8 mouse cellular contexts compared by ENCODE assay signal in genomic region chr10:81633253-81634099, GRCm38 (mm10). TPM values are rescaled to one million over a fixed set of nuclear protein-coding genes. Genes with fewer than 3 reads are reported as not detected.
DNase-seq lines count a peak whose midpoint lies in the region; ATAC-seq and TF ChIP-seq lines count a peak whose summit lies in the region.

No protein-coding gene starts in this region.

- intact Hi-C loops in heart, postnatal 14 days (cut with DNase I) = no loop called here

- peak; percentile 98 for DNase-seq in ES-CJ7 (ENCODE audit: low read depth, low spot score)
- peak; percentile 77 to 82 for DNase-seq in heart, postnatal 14 days
- peak; percentile 53 for DNase-seq in large intestine, adult 2 months (ENCODE audit: low read depth, low spot score)
- peak; percentile 89 for DNase-seq in liver, postnatal 0 days
- DNase-seq in telencephalon, adult 2 months (ENCODE audit: low read depth, low spot score) = peak; percentile 76

- H3K9me3 ChIP-seq in forebrain, embryonic 13.5 days (replicated peaks) = no peaks in the 10 kb centered on the region
- H3K9me3 ChIP-seq in liver, postnatal 0 days (ENCODE audit: low read length) = no peaks in the 10 kb centered on the region
- no peaks in the 10 kb centered on the region for H3K9me3 ChIP-seq in neural tube, embryonic 13.5 days

- peak; percentile 57 for ATAC-seq in cerebellum, adult (ENCODE audit: insufficient number of reproducible peaks, low FRiP score, low TSS enrichment)
- ATAC-seq in forebrain, embryonic 13.5 days = peak; percentile 92
- peak; percentile 91 for ATAC-seq in liver, postnatal 0 days
- ATAC-seq in neural tube, embryonic 13.5 days (ENCODE audit: low read depth) = peak; percentile 83

- H3K9ac ChIP-seq in forebrain, embryonic 13.5 days = peak overlapping the region; percentile 68
- H3K9ac ChIP-seq in liver, postnatal 0 days (replicated peaks) = peak overlapping the region; percentile 60
- H3K9ac ChIP-seq in neural tube, embryonic 13.5 days = peak overlapping the region; percentile 62

- H3K4me2 ChIP-seq in forebrain, embryonic 13.5 days = peak overlapping the region; percentile 71
- H3K4me2 ChIP-seq in liver, postnatal 0 days (ENCODE audit: low read depth, low read length) = peak overlapping the region; percentile 89
- peak overlapping the region; percentile 63 for H3K4me2 ChIP-seq in neural tube, embryonic 13.5 days

- no peak for TF ChIP-seq CTCF in liver, postnatal 0 days (IDR thresholded peaks at IDR 0.05; ENCODE audit: low read depth)

- no peak for TF ChIP-seq EP300 in liver, postnatal 0 days (IDR thresholded peaks at IDR 0.05; ENCODE audit: low read depth)

- peak overlapping the region; percentile 43 for H3K4me3 ChIP-seq in forebrain, embryonic 13.5 days
- peak overlapping the region; percentile 50 for H3K4me3 ChIP-seq in liver, postnatal 0 days (ENCODE audit: low read depth, low read length)
- H3K4me3 ChIP-seq in neural tube, embryonic 13.5 days = peak overlapping the region; percentile 39

- H3K36me3 ChIP-seq in forebrain, embryonic 13.5 days (ENCODE audit: poor library complexity, severe bottlenecking) = no peaks in the 10 kb centered on the region
- H3K36me3 ChIP-seq in liver, postnatal 0 days (replicated peaks; ENCODE audit: insufficient read depth, low read length) = no peaks in the 10 kb centered on the region
- H3K36me3 ChIP-seq in neural tube, embryonic 13.5 days = no peaks in the 10 kb centered on the region

- peaks cover 10% of the 10 kb centered on the region; the same call in 1 of the 2 replicates for H3K27me3 ChIP-seq in forebrain, embryonic 13.5 days
- H3K27me3 ChIP-seq in liver, postnatal 0 days (ENCODE audit: insufficient read depth, low read length) = no peaks in the 10 kb centered on the region
- H3K27me3 ChIP-seq in neural tube, embryonic 13.5 days = peaks cover 11% of the 10 kb centered on the region; the same call in 1 of the 2 replicates

- H3K27ac ChIP-seq in forebrain, embryonic 13.5 days = no peak overlapping the region
- no peak overlapping the region for H3K27ac ChIP-seq in liver, postnatal 0 days (ENCODE audit: low read depth)
- H3K27ac ChIP-seq in neural tube, embryonic 13.5 days (replicated peaks) = peak overlapping the region; percentile 56

- peaks cover 10% of the 10 kb centered on the region for H3K4me1 ChIP-seq in forebrain, embryonic 13.5 days
- peaks cover 11% of the 10 kb centered on the region for H3K4me1 ChIP-seq in liver, postnatal 0 days (ENCODE audit: insufficient read depth)
- peaks cover 17% of the 10 kb centered on the region for H3K4me1 ChIP-seq in neural tube, embryonic 13.5 days (replicated peaks)

- 3% methylated on average over 37 of the region's 37 CpGs for WGBS in forebrain, embryonic 13.5 days
- WGBS in large intestine, adult 2 months = 4% methylated on average over 37 of the region's 37 CpGs
- WGBS in liver, postnatal 0 days (ENCODE audit: insufficient replicate concordance) = 5% methylated on average over 37 of the region's 37 CpGs
- 2% methylated on average over 37 of the region's 37 CpGs for WGBS in neural tube, embryonic 13.5 days

RNA-seq across cellular contexts. Expression of gene Ankrd24, which starts 5.1 kb away (rescaled TPM):
- 6.4 and 6.9 TPM in 2 replicates for polyA plus RNA-seq in forebrain, embryonic 13.5 days (2015; fragmentation: Nextera tagmentation; extraction: Ambion mirVana)
- total RNA-seq in heart, postnatal 14 days (2021) = 10 to 100 TPM in 1 of 2 experiments, 1 to 10 TPM in 1; 9.4 to 10.9 TPM
- 9.6 and 11.8 TPM in 2 replicates for polyA plus RNA-seq in large intestine, adult 2 months (2012; rRNA removed)
- polyA plus RNA-seq in liver, postnatal 0 days (2015; fragmentation: Nextera tagmentation; extraction: Ambion mirVana) = 1.8 and 2.1 TPM in 2 replicates
- 10.6 and 11.8 TPM in 2 replicates for polyA plus RNA-seq in neural tube, embryonic 13.5 days (2015; fragmentation: Nextera tagmentation; extraction: Ambion mirVana)

RNA-seq across cellular contexts. Expression of gene Sirt6, which starts 5.9 kb away (rescaled TPM):
- 56.6 and 65.3 TPM in 2 replicates for polyA plus RNA-seq in forebrain, embryonic 13.5 days (2015; fragmentation: Nextera tagmentation; extraction: Ambion mirVana)
- total RNA-seq in heart, postnatal 14 days (2021) = 10 to 100 TPM; 10.7 to 11.0 TPM
- polyA plus RNA-seq in large intestine, adult 2 months (2012; rRNA removed) = 19.7 and 30.0 TPM in 2 replicates
- 4.5 and 6.1 TPM in 2 replicates for polyA plus RNA-seq in liver, postnatal 0 days (2015; fragmentation: Nextera tagmentation; extraction: Ambion mirVana)
- polyA plus RNA-seq in neural tube, embryonic 13.5 days (2015; fragmentation: Nextera tagmentation; extraction: Ambion mirVana) = 56.2 and 57.6 TPM in 2 replicates

RNA-seq across cellular contexts. Expression of gene Gm10778, which starts 15.4 kb away (rescaled TPM):
- polyA plus RNA-seq in forebrain, embryonic 13.5 days (2015; fragmentation: Nextera tagmentation; extraction: Ambion mirVana) = 5.4 and 5.6 TPM in 2 replicates
- 1 to 10 TPM; 2.6 to 2.7 TPM for total RNA-seq in heart, postnatal 14 days (2021)
- polyA plus RNA-seq in large intestine, adult 2 months (2012; rRNA removed) = 0.37 and 0.40 TPM in 2 replicates
- polyA plus RNA-seq in liver, postnatal 0 days (2015; fragmentation: Nextera tagmentation; extraction: Ambion mirVana) = 1.1 and 1.2 TPM in 2 replicates
- polyA plus RNA-seq in neural tube, embryonic 13.5 days (2015; fragmentation: Nextera tagmentation; extraction: Ambion mirVana) = 6.6 and 9.2 TPM in 2 replicates

RNA-seq across cellular contexts. Expression of gene BC025920, which starts 27.4 kb away (rescaled TPM):
- 2.0 and 3.7 TPM in 2 replicates for polyA plus RNA-seq in forebrain, embryonic 13.5 days (2015; fragmentation: Nextera tagmentation; extraction: Ambion mirVana)
- total RNA-seq in heart, postnatal 14 days (2021) = 1 to 10 TPM; 1.8 to 2.2 TPM
- 1.1 and 1.4 TPM in 2 replicates for polyA plus RNA-seq in large intestine, adult 2 months (2012; rRNA removed)
- polyA plus RNA-seq in liver, postnatal 0 days (2015; fragmentation: Nextera tagmentation; extraction: Ambion mirVana) = 0.13 TPM in 2 replicates
- 2.5 and 3.3 TPM in 2 replicates for polyA plus RNA-seq in neural tube, embryonic 13.5 days (2015; fragmentation: Nextera tagmentation; extraction: Ambion mirVana)

RNA-seq across cellular contexts. Expression of gene Tle6, which starts 32.6 kb away (rescaled TPM):
- polyA plus RNA-seq in forebrain, embryonic 13.5 days (2015; fragmentation: Nextera tagmentation; extraction: Ambion mirVana) = 1.8 and 4.1 TPM in 2 replicates
- total RNA-seq in heart, postnatal 14 days (2021) = 10 to 100 TPM in 1 of 2 experiments, 1 to 10 TPM in 1; 8.0 to 10.2 TPM
- polyA plus RNA-seq in large intestine, adult 2 months (2012; rRNA removed) = 7.3 and 8.8 TPM in 2 replicates
- polyA plus RNA-seq in liver, postnatal 0 days (2015; fragmentation: Nextera tagmentation; extraction: Ambion mirVana) = 2.9 and 3.0 TPM in 2 replicates
- polyA plus RNA-seq in neural tube, embryonic 13.5 days (2015; fragmentation: Nextera tagmentation; extraction: Ambion mirVana) = 4.9 and 6.2 TPM in 2 replicates
